Mouse (Mus musculus) cerebellum, adult 9-11 months (tissue): ENCODE results near the gene Sub1.

Source experiments
- DNase-seq: peaks from one replicate; pipeline ENCODE4 v3.0.0; 2022

The Sub1 gene

DNA sequence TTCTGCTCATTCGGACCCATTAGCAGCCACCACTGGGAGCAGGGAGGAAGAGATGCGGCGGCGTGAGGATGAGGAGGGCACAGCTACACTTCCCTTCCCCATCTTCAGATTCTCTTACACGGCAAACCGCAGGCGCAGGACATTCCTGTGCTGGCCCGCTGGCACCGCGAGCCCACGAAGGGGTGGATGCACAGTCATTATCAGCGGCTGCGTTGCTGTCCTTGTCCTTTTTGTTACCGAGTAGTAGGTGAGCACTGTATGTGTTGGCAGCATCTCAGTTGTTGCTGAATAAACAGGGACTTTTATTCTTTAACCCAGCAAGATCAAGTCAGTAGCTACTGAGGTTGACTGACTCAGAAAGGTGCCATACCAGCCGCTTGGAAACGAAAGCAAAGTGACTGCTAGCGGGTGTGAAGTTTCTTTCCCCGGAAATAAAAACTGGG is 13.8 kb upstream of the Sub1 start:
- no peak for DNase-seq

DNA sequence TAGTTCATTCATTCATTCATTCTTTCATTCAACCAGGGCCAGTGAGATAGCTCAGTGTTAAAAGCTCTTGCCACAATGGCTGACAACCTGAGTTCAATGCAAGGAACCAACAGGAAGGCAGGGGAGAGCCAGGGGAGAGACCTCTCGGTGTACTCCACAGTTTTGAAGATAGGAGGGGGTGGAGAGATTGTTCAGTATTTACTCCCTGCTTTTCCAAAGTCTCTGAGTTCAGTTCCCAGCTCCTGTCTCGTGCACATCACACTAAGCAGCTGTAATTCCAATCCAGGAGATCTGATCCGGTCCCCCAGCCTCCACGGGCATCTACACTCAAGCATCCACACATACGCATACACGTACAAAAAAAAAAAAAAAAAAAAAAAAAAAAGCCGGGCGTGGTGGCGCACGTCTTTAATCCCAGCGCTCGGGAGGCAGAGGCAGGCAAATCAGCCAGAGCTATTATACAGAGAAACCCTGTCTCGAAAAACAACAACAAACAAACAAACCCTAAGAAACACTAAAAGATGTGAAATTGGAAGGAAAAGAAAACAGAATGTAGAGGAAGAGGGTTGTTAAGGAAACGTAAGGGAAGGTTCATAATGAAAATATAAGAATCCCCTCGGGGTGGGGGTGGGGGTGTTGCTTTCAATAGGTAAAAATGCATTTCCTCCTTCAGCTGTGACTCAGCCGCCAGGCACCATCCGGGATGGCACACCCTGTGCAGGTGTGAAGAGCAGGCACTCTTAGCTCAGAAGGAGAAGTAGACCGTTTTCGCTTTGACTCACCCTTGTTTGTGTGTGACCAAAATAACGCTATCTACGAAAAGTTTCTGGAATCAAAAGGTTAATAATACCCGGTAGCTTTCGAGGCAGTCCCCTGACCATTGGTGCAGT is 13.2 kb upstream of the Sub1 start:
- DNase-seq, result no peak

DNA sequence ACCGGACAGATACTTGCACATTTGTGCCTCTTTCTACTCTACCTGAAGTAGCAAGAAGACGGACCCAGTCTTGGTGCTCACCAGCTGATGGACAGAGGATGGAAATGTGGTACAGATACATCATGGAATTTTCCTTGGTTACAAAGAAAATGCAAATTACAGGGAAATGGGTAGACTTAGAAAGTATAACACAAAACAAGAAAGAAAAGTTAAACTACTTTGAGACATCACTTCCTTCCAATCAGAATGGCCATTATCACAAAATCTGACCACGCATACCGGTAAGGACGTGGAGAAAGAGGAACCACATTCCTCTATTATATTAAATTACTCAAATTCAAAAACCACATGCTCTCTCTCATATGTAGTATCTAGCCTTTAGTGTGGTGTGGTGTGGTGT is 12.1 kb upstream of the Sub1 start:
- no peak for DNase-seq

DNA sequence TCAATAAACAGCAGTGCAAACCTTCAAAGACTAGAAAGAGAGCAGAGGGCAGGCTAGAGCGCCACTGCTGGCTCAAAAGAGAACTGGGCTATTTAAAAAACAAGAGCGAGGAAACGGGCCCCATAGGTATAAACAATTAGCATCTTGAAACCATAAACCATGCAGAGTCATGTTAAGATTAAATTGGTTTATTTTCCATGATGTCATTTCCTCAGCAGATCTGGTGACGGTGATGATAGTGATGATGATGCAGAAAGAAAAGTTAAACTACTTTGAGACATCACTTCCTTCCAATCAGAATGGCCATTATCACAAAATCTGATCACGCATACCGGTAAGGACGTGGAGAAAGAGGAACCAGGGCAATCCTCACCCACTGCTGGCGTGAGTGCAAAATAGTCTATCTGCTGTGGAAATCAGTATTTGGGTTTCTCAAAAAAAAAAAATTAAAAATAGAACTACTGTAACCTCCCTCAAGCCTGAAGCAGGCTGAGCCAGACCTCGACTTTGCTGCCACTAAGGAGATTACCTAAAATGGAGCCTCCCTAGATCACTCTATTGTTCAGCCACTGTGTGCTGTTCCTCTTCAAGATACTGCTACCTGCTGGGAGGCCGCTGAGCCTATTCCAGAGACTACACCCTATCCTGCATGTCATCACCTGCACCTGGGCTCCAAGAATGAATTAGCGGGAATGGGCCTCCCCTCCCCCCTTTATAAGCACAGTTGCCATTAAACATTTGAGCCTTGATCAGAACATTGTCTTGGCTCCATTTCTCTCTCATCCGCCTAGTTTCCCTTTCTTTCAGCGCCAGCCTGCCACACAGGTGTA is 11.4 kb upstream of the Sub1 start:
- DNase-seq, result no peak

DNA sequence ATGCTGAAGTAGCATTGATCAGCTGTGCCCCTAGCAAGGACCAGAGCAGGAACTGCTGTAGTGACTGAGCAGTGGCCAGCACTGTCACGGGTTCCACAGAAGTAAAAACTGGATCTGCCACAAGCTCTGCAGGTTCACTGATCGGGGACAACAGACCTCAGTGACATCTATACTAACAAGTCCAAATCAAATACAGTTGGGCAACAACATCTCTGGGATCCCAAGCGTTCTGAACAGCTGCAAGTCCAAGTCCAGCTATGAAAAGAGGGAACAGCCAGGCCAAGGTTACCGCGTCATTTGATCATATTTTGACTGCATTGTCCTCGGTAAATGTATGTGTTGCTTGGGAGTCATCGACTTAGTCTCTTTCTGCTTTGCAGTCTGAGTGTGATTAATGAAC is 10.6 kb upstream of the Sub1 start:
- DNase-seq, result no peak

DNA sequence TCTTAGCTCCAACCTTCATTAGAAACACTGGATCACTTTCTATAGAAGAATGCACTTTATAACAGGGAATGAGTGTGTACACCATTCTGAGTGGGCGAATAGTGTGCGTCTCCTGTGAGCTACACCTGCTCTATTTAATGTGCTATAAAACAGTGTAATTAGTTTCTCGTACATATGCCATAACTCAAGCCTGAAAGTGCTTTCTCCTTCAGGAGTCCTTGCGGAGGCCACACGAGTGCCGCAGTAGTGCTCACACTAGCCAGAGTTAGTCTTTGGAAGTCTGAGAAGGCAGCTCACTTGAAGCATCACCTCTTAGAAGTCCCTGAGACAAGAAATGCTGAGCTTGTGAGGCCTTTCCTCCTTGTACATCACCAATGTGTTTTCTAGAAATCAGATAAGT is 9.4 kb upstream of the Sub1 start:
- DNase-seq, result no peak

DNA sequence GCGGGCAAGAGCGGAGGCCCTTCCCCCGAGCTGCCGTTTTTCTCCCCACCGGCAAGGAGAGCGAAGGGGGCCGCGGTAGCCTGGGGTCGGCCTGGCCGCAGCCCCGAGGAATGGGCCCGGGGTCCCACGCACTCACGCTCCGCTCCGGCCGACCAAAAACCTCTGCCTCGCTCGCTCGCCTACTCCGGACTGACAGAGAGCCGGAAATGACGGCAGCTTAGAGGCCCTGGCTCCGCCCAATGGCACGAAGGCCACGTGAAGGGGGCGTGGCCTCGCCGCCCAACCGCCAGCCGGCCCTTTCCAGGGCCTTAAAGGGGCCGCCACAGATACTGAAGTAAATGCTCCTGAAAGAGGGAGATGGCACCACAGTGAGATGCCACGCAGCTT is 975 bp downstream of the Sub1 start:
- DNase-seq, result peak; percentile 95

DNA sequence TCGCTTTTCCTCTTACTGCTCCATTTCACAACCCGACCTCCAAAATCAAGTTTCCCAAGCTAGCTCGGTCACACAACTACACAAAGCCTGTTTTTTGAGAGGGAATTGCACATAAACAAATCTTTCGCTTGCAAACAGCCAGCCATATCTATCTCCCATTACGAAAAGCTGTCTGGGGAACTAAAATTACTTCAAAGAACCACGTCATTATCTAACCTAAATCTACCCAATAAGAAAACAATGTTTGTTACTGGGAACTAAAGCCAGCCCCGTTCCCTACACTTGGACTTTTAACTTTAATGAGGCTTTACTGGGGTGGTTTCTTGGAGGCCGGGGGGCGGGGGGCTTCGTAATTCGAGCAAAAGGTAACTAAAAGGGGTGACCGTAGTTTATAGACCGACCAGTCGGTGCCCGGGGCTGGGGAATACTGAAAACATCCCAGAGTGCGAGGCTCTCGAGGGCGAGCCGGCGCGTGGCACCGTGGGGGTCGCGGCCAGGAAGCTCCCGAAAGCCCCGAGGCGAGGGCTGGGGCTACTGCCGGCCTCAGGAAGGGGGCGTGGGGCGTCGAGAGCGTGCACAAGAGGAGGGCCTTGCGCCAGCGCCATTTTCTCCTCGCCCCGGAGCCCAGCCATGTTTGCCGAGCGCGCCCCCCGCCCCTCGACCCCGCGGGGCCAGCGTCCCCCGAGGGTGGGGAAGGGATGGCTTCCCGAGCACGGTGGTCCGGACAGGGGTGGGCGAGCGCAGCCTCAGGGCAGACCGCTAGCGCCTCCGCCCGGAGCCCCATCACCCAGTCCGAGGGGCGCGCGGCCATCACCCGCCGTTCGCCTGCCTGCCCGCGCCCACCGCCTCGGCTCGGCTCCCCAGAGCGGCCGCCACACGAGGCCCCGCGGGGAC is 1.6 kb downstream of the Sub1 start:
- peak; percentile 66 for DNase-seq

DNA sequence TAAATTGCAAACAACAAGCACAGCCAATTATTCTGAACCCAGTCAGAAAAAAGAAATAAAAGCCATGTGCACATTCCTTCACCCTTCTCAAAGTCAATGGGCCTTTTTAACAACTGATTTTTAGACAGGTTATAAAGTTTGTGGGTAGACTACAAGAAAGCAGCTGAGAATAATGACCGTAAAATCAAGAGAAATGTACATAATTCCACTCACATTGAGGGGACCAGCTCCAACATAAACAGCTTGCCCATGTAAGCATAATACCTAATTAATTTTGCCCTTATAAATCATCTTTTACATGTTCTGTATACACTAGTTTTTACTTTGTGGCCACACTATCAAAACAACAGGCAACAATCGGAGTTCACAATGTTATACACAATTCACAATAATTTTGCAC is 2.8 kb downstream of the Sub1 start:
- no peak for DNase-seq

DNA sequence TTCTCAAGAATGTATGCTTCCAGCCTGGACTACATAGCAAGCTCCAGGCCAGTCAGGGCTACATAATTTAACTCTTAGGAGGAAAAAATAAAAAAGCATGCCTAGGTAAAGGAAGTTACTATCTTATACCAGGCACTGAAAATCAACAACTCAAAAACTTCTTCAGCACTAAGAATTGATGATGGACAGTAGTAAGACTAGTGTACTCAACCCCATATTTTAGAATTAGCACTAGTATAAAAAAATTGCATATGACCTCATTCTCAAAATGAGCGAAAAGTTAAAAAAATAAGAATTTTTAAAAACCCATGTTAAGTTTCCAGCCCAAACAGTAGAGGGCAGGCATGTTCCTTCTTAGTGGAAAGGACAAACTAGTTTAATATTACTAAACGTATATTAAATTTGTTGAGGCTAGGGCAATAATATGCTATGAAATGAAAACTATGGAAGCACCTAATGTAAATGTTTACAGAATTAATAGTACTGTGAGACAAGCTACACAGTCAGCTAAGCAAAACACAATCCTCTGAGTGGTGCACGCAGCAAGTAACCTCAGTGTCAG is 5.2 kb downstream of the Sub1 start:
- no peak for DNase-seq

DNA sequence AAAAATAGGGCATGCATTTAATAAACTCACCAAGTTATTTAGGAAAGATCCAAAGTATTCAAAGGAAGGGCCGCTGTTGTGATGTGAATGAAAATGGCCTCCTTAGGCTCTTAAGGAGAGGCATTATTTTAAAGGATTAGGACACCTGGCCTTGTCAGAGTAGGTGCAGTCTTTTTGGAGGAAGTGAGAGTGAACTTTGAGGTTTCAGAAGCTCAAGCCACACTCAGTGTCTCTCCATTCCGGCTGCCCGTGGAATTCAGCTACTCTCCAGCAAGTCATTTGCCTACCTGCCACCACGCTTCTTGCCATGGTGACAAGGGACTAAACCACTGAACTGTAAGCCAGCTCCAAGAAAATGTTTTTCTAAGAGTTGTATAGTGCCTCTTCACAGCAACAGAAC is 8.2 kb downstream of the Sub1 start:
- DNase-seq, result no peak

DNA sequence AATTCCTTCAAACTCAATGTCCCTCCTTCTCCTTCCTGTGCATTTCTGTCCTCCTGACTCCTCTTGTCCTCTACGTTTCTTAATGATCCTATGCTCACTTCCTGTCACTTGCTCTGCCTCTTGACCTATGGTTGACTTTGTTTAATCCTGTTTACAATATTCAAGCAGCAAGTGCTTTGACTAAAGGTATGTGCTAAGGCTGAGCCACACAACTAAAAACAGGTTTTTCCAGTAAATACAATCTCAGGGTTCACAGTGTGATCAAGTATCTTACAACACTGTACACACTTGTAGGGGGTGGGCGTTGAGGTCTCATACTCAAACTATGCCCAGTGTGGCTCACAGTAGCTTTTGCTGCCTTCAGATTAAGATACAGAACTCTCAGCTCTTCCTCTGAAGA is 8.9 kb downstream of the Sub1 start:
- no peak for DNase-seq

DNA sequence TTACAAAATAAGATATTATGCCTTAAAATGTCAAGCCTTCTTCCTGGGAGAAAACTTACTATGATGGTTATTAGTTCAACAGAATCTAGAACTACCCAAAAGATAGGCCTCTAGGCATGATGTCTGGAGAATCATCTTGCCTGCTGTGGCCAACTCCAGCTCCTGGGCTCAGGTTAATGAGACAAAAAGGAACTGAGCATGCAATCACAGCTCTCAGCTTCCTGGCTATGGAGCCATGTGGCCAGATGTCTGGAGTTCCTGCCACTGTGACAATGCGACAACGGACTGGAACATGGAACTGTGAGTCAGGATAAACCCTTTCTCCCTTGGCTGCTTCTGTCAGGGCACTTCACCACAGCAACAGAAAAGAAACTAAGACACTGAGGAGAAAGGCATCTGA is 14.8 kb downstream of the Sub1 start:
- DNase-seq, result no peak

DNA sequence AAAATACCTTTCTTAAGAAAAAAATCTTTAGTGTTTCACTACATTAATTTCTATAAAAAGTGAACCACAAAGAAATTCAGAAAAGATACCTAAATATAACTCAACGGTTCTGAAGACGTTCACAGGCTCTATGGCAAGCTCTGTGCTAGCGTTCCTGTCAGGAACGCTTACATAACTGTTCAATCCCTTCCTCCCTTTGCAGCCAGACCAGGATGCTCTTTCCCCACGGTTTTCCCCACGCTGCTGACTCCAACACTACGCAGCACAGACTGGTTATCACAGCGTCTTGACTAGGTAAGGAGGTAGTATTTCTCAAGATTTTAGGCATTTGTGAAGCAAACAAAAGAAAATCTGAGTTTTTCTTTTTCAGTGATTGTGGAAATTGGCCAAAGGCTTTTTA is 15.3 kb downstream of the Sub1 start:
- DNase-seq, result peak; percentile 36

DNA sequence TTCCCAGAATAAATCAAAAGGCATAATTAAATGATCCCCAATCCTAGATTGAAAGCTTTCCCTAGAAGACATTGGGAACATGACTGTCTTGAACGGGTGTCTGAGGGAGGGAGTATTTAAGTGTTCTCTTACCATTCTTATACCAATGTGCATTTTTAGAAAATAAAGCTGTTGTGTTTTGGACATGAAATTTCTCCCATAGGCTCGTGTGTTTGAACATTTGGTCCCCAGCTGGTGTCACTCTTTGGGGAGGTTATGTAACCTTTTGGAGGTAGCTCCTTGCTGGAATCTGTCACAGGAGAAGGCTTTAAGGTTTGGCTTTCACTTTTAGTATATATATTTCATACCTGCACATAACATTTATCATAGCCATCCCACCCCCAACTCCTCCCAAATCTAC is 18.6 kb downstream of the Sub1 start:
- no peak for DNase-seq

DNA sequence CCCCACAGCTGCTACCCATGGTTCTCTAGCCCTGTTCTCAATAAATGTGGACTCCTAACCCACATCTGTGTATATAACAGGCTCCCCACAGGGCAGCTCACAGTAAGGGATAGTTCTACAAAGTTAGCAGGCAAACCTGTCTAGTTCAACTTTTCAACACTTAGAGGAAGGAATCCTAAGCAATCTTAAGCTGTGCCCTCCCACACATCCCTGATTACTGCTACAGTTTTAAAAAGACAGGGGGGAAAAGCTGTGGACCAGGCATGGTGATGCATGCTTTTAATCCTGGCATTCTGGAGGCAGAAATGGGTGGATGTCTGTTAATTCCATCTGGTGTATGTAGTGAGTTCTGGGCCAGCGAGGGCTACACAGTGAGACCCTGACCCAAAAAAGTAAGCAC is 19.7 kb downstream of the Sub1 start:
- no peak for DNase-seq

DNA sequence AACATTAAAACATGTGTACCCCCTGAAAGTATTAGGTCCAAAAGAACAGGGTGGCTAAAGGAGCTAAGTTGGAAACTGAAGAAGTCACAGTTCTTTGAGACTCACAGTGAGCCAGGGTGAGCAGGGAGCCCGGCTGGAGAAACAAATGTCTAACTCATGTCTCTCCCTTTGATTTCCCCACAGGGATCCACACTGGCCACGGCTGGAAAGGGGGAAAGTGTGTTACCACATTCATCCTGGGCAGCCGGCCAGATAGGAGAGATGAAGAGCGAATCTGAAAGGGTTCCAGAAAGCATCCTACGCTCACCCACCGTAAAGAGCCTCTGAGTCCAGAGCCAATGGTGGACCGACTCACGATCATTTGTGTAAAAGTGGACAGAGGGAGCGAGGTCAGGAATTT is 20.9 kb downstream of the Sub1 start:
- DNase-seq, result no peak

DNA sequence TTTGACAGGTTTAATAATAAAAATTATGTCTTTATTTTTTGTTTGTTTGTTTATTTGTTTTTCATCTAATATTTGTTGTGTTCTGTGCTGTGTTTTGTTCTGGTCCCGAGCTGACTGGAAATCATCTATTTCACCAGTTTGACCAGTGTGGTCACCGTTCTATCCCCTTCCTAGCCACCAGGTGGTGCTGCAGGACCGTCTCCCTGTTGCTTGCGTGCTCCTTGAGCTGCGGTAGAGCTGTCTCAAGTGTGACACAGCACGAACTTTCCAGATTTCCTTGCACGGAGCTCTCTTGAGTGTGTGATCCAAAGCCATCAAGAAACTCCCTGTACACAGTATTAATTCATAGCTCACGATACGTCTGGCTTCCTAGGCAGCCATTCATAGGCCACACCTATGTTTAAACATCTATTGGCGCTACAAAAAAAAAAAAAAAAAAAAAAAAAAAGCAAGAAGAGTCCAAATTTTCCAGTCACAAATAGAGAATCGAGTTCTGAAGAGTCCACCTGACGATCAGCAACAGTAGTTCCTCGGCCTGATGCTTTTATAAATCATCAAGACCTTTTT is 24.8 kb downstream of the Sub1 start:
- peak; percentile 69 for DNase-seq

DNA sequence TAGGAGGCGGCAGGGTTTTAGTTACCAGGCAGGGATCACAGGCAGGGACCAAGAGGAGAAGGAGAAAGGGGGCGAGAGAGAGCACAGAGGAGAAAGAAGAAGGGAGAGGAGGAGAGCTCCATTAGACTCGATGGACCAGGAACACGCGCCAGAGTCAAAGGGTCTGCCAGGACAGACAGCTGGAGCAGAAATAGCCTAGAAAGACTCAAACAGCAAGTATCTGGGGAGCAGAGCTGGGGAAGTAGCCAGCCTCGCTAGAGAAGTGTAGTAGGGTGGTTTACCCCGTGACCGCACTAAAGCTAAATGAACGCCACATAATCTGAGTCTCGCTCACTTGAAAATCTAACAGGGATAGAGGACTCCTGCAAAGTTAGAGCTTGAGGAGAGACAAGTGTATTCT is 26.2 kb downstream of the Sub1 start:
- no peak for DNase-seq

DNA sequence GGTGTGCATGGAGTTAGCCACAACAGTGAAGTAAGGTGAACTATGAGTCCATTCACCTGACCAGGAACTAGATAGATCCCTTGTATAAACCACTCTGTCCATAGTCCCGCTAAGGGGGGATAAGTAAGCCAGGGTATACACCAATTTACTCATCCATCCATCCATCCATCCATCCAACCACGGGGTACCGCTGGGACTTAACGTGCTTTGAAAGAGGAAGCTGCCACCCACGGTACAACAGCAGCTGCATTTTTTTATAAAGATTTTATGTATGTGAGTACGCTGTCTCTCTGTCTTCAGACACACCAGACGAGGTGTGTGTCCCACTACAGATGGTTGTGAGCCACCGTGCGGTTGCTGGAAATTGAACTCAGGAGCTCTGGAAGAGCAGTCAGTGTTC is 27.9 kb downstream of the Sub1 start:
- no peak for DNase-seq

DNA sequence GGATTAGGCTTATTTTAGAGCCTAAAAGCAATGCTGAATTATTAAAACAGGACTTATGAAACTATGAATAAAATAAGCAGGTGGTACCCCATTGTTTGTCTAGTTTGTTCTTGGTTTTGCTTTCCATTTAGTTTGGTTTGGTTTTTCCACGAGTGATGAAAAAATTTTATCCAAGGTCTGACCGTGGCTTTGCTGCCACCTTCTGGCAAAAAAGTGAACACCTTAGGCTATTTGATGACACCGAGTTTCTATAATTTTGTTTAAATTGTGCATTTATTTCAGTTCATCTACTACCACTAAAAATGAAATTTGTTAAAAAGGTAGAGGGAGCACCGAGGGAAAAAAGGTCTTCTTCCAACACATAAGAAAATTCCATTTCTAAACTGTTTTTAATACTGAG is 30.4 kb downstream of the Sub1 start:
- no peak for DNase-seq

DNA sequence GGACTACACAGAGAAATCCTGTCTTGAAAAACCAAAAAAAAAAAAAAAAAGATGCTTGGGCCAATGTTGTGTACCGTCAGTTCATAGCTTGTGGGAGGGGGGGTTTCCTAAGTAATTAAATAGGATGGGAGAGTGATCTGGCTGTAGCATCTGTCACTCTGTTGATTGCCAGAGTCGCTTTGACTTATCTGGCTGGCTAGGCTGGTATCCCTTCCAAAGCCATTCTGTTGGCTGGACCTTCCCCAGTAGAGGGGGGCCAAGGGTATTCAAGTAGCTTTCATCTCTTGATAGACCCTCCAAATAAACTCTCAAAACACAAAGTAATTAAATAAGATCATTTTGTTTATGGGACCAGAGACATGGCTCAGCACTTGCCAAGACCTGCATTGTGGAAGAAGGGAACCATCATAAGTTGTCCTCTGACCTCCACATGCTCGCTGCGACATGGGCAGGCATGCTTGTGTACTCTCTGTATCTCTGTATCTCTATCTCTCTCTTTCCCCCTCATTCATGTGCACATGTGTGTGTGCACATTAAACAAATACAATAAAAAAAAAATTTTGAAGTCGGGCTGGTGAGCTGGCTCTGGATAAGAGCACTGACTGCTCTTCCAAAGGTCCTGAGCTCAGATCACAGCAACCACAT is 31.5 kb downstream of the Sub1 start:
- no peak for DNase-seq
